Comparison of ENCODE assay signal across 7 mouse cellular contexts in genomic region chr4:46356351-46357133, GRCm38 (mm10). TPM values are rescaled to one million over a fixed set of nuclear protein-coding genes. Genes with fewer than 3 reads are reported as not detected.
DNase-seq lines count a peak whose midpoint lies in the region; ATAC-seq and TF ChIP-seq lines count a peak whose summit lies in the region.

No protein-coding gene starts in this region.

- no peaks in the 10 kb centered on the region for H3K36me3 ChIP-seq in midbrain, embryonic 11.5 days (ENCODE audit: control insufficient read depth, insufficient read depth, low read length)
- no peaks in the 10 kb centered on the region for H3K36me3 ChIP-seq in midbrain, embryonic 13.5 days
- no peaks in the 10 kb centered on the region for H3K36me3 ChIP-seq in limb, embryonic 11.5 days (ENCODE audit: control insufficient read depth, insufficient read depth, low read length)

- WGBS in midbrain, embryonic 11.5 days, result 50% methylated on average over 12 of the region's 12 CpGs
- WGBS in midbrain, embryonic 13.5 days, result 51% methylated on average over 12 of the region's 12 CpGs
- 48% methylated on average over 12 of the region's 12 CpGs for WGBS in limb, embryonic 11.5 days

- POLR2A ChIA-PET in Patski (lab: Charles Lee), result no interaction called here

- H3K27me3 ChIP-seq in midbrain, embryonic 11.5 days (ENCODE audit: control insufficient read depth, insufficient read depth, low read length), result peaks cover 9% of the 10 kb centered on the region
- H3K27me3 ChIP-seq in midbrain, embryonic 13.5 days, result peaks cover 41% of the 10 kb centered on the region
- H3K27me3 ChIP-seq in Patski, result no peaks in the 10 kb centered on the region
- peaks cover 8% of the 10 kb centered on the region; the same call in 1 of the 2 replicates for H3K27me3 ChIP-seq in limb, embryonic 11.5 days (ENCODE audit: control insufficient read depth, insufficient read depth, low read length)

- 0 out of 2 replicates have a peak, but pooled peaks cover 5% of the 10 kb centered on the region for H3K4me1 ChIP-seq in midbrain, embryonic 11.5 days (ENCODE audit: control insufficient read depth, insufficient read depth, low read length)
- H3K4me1 ChIP-seq in midbrain, embryonic 13.5 days (replicated peaks), result no peaks in the 10 kb centered on the region
- peaks cover 6% of the 10 kb centered on the region; the same call in 1 of the 2 replicates for H3K4me1 ChIP-seq in limb, embryonic 11.5 days (ENCODE audit: control insufficient read depth, insufficient read depth, low read length)

- no peak for ATAC-seq in midbrain, embryonic 11.5 days (ENCODE audit: low FRiP score)
- ATAC-seq in midbrain, embryonic 13.5 days, result no peak
- no peak for ATAC-seq in Patski
- ATAC-seq in limb, embryonic 11.5 days (ENCODE audit: insufficient number of reproducible peaks, low FRiP score, low TSS enrichment, low read depth), result no peak

- no peak overlapping the region for H3K9ac ChIP-seq in midbrain, embryonic 11.5 days (ENCODE audit: low read length)
- no peak overlapping the region for H3K9ac ChIP-seq in midbrain, embryonic 13.5 days (replicated peaks)
- no peak overlapping the region for H3K9ac ChIP-seq in limb, embryonic 11.5 days (ENCODE audit: low read length)

- no peaks in the 10 kb centered on the region for H3K9me3 ChIP-seq in midbrain, embryonic 11.5 days (ENCODE audit: control insufficient read depth, low read length)
- H3K9me3 ChIP-seq in midbrain, embryonic 13.5 days, result no peaks in the 10 kb centered on the region
- H3K9me3 ChIP-seq in limb, embryonic 11.5 days (ENCODE audit: control insufficient read depth, low read length), result no peaks in the 10 kb centered on the region

- H3K27ac ChIP-seq in midbrain, embryonic 11.5 days (ENCODE audit: low read depth, low read length), result no peak overlapping the region
- no peak overlapping the region for H3K27ac ChIP-seq in midbrain, embryonic 13.5 days
- no peak overlapping the region for H3K27ac ChIP-seq in limb, embryonic 11.5 days (replicated peaks; ENCODE audit: low read depth, low read length)

- H3K4me2 ChIP-seq in midbrain, embryonic 11.5 days, result no peak overlapping the region
- H3K4me2 ChIP-seq in midbrain, embryonic 13.5 days (replicated peaks), result no peak overlapping the region
- no peak overlapping the region for H3K4me2 ChIP-seq in limb, embryonic 11.5 days (ENCODE audit: low read depth, severe bottlenecking)

- peak; percentile 97 for DNase-seq in midbrain, embryonic 11.5 days (ENCODE audit: low spot score, missing footprints)
- DNase-seq in Patski (ENCODE audit: low read depth, low spot score), result no peak
- DNase-seq in c-Kit-positive CD71-negative TER-119-negative erythroid progenitor cells, embryonic 14.5 days (ENCODE audit: low read depth), result peak; percentile 60
- peak; percentile 60 to 65 for DNase-seq in gastrocnemius, postnatal 4 days (ENCODE audit: low spot score in 2 of 2)
- DNase-seq in limb, embryonic 11.5 days (ENCODE audit: low spot score), result peak; percentile 84
- peak; percentile 77 for DNase-seq in retina, postnatal 1 day

- no peak overlapping the region for H3K4me3 ChIP-seq in midbrain, embryonic 11.5 days (ENCODE audit: low read depth, low read length)
- H3K4me3 ChIP-seq in midbrain, embryonic 13.5 days (replicated peaks), result no peak overlapping the region
- H3K4me3 ChIP-seq in limb, embryonic 11.5 days (ENCODE audit: low read depth, low read length), result no peak overlapping the region

- CTCF ChIA-PET in Patski (lab: Charles Lee), result interaction anchor here (0.6 to 2.2 kb wide), 12 partner anchors 10 to 158 kb away, joined by 3 to 11 read pairs (median 3); partner anchors contain the start of gene Trmo

- TF ChIP-seq CTCF in Patski (IDR thresholded peaks at IDR 0.05), result peak; percentile 75

- in situ Hi-C loops in Patski (cut with MboI; ENCODE audit: low pct_unique_long_range_greater_than_20kb), result no loop called here

RNA-seq across cellular contexts. Expression of gene Foxe1, which starts 13.1 kb away (rescaled TPM):
- polyA plus RNA-seq in midbrain, embryonic 11.5 days (2014; fragmentation: Nextera tagmentation; extraction: Ambion mirVana), result not detected in 2 replicates
- polyA plus RNA-seq in midbrain, embryonic 13.5 days (2015; fragmentation: Nextera tagmentation; extraction: Ambion mirVana), result not detected in 2 replicates
- polyA plus RNA-seq in Patski (2021), result not detected
- total RNA-seq in gastrocnemius, postnatal 4 days (2021), result not detected
- polyA plus RNA-seq in limb, embryonic 11.5 days (2014; fragmentation: Nextera tagmentation; extraction: Ambion mirVana), result not detected in 2 replicates

RNA-seq across cellular contexts. Expression of gene Trmo, which starts 32.7 kb away (rescaled TPM):
- polyA plus RNA-seq in midbrain, embryonic 11.5 days (2014; fragmentation: Nextera tagmentation; extraction: Ambion mirVana), result 11.9 and 13.8 TPM in 2 replicates
- 7.8 and 9.2 TPM in 2 replicates for polyA plus RNA-seq in midbrain, embryonic 13.5 days (2015; fragmentation: Nextera tagmentation; extraction: Ambion mirVana)
- 2.8 TPM for polyA plus RNA-seq in Patski (2021)
- total RNA-seq in gastrocnemius, postnatal 4 days (2021), result 1 to 10 TPM; 3.9 to 4.1 TPM
- 10.2 and 11.0 TPM in 2 replicates for polyA plus RNA-seq in limb, embryonic 11.5 days (2014; fragmentation: Nextera tagmentation; extraction: Ambion mirVana)

RNA-seq across cellular contexts. Expression of gene Hemgn, which starts 56.8 kb away (rescaled TPM):
- 20.4 and 20.5 TPM in 2 replicates for polyA plus RNA-seq in midbrain, embryonic 11.5 days (2014; fragmentation: Nextera tagmentation; extraction: Ambion mirVana)
- polyA plus RNA-seq in midbrain, embryonic 13.5 days (2015; fragmentation: Nextera tagmentation; extraction: Ambion mirVana), result 0.17 and 0.26 TPM in 2 replicates
- not detected for polyA plus RNA-seq in Patski (2021)
- total RNA-seq in gastrocnemius, postnatal 4 days (2021), result under 1 TPM in 1 of 2 experiments, not detected in 1; 0.54 TPM
- 13.5 and 13.9 TPM in 2 replicates for polyA plus RNA-seq in limb, embryonic 11.5 days (2014; fragmentation: Nextera tagmentation; extraction: Ambion mirVana)

Comparison
In these comparisons a context has a peak if more than half of its experiments do, and no peak if none do; other contexts are left out.
1. RNA of gene Hemgn, which starts 56.8 kb away (polyA plus RNA-seq): 20.4 to 20.5 TPM in midbrain, embryonic 11.5 days and 13.5 to 13.9 TPM in limb, embryonic 11.5 days; 0.17 to 0.26 TPM in midbrain, embryonic 13.5 days and not detected in Patski (single experiment); every median in the first group is over 10 times any median in the second.